Mouse (Mus musculus) CH12.LX (cell line): ENCODE measurements around the gene Pde4d. TPM values are rescaled to one million over a fixed set of nuclear protein-coding genes. Genes with fewer than 3 reads are reported as not detected.

Experiments used
- DNase-seq: peaks from one replicate; pipeline ENCODE4 v3.0.0-alpha.2; 2013; ENCODE audit errors: extremely low read depth
- H3K27ac ChIP-seq: 2 replicates; pipeline ENCODE4 v1.5.1; 2012; ENCODE audit warnings: low read depth, mild to moderate bottlenecking, control low read depth, moderate library complexity; ENCODE audit not compliant: insufficient read depth
- H3K27me3 ChIP-seq: replicated peaks from 2 replicates; pipeline ENCODE3; 2012; ENCODE audit warnings: inconsistent platforms
- H3K36me3 ChIP-seq, 2 experiments: replicated peaks in 1 of 2; 2 replicates each; pipeline versions ENCODE3 to v1.6.1; 2012; ENCODE audit warnings: inconsistent platforms in 1 of 2, low read length in 1 of 2, mild to moderate bottlenecking in 1 of 2, mixed read lengths in 1 of 2, moderate library complexity in 1 of 2; ENCODE audit not compliant: control insufficient read depth in 1 of 2, insufficient read depth in 1 of 2
- H3K4me1 ChIP-seq, 2 experiments: 2 replicates each; pipeline ENCODE4 v1.6.1; 2012; ENCODE audit warnings: inconsistent platforms in 1 of 2, moderate library complexity in 1 of 2; ENCODE audit not compliant: insufficient read depth in 2 of 2, control insufficient read depth in 1 of 2
- H3K4me2 ChIP-seq: 2 replicates; pipeline ENCODE4 v1.6.1; 2012; ENCODE audit warnings: low read depth, mild to moderate bottlenecking, control low read depth; ENCODE audit not compliant: poor library complexity, insufficient read depth, severe bottlenecking
- H3K4me3 ChIP-seq, 3 experiments: fragments of 150-350 bp in 1 of 3; sonication (generic) in 1 of 3; replicated peaks in 1 of 3; 2 replicates each; pipeline versions ENCODE3 to v1.5.1; 2011 to 2012; ENCODE audit warnings: low read depth in 2 of 3, low read length in 2 of 3, mild to moderate bottlenecking in 2 of 3, moderate library complexity in 2 of 3, control low read depth in 1 of 3, improper control_type of control experiment in 1 of 3, inconsistent platforms in 1 of 3, mixed read lengths in 1 of 3; ENCODE audit not compliant: poor library complexity in 1 of 3
- H3K79me2 ChIP-seq: replicated peaks from 2 replicates; pipeline ENCODE4 v1.6.1; 2012; ENCODE audit warnings: mild to moderate bottlenecking, moderate library complexity; ENCODE audit not compliant: control insufficient read depth, poor library complexity, insufficient read depth, severe bottlenecking; ENCODE audit errors: extremely low read depth
- H3K9ac ChIP-seq: 2 replicates; pipeline ENCODE4 v1.6.1; 2012; ENCODE audit warnings: low read depth, mild to moderate bottlenecking, control low read depth, moderate library complexity; ENCODE audit not compliant: insufficient read depth
- H3K9me3 ChIP-seq: replicated peaks from 2 replicates; pipeline ENCODE3; 2012; ENCODE audit warnings: low read length, inconsistent platforms, mixed read lengths
- CHD1 ChIP-seq: IDR thresholded peaks from 2 replicates; pipeline ENCODE4 v1.6.1; 2012; ENCODE audit warnings: low read depth, low read length, improper control_type of control experiment, inconsistent platforms
- CHD2 ChIP-seq: IDR thresholded peaks from 2 replicates; pipeline ENCODE4 v1.6.1; 2011; ENCODE audit warnings: low read length, improper control_type of control experiment
- CTCF ChIP-seq, 2 experiments: IDR thresholded peaks in 1 of 2; conservative IDR thresholded peaks in 1 of 2; 2 replicates each; pipeline ENCODE4 v1.5.1; 2011 to 2012; ENCODE audit warnings: low read depth in 2 of 2, low read length in 2 of 2, improper control_type of control experiment in 1 of 2, inconsistent platforms in 1 of 2, mild to moderate bottlenecking in 1 of 2, moderate library complexity in 1 of 2
- E2F4 ChIP-seq: IDR thresholded peaks from 2 replicates; pipeline ENCODE4 v1.6.1; 2011; ENCODE audit warnings: low read depth, low read length, improper control_type of control experiment; ENCODE audit not compliant: insufficient replicate concordance
- HCFC1 ChIP-seq: IDR thresholded peaks from 2 replicates; pipeline ENCODE4 v1.6.1; 2012; ENCODE audit warnings: low read depth, mild to moderate bottlenecking, inconsistent platforms, low read length, improper control_type of control experiment
- MAX ChIP-seq: IDR thresholded peaks from 2 replicates; pipeline ENCODE4 v1.6.1; 2011; ENCODE audit warnings: low read length, improper control_type of control experiment
- MAZ ChIP-seq: IDR thresholded peaks from 2 replicates; pipeline ENCODE4 v1.6.1; 2012; ENCODE audit warnings: low read depth, mild to moderate bottlenecking, inconsistent platforms, low read length, improper control_type of control experiment, moderate library complexity
- MEF2A ChIP-seq: IDR thresholded peaks from 2 replicates; pipeline ENCODE4 v1.6.1; 2014; ENCODE audit warnings: low read depth, mild to moderate bottlenecking, inconsistent platforms, low read length, improper control_type of control experiment, borderline replicate concordance
- NRF1 ChIP-seq: IDR thresholded peaks from 2 replicates; pipeline ENCODE4 v1.6.1; 2014; ENCODE audit warnings: low read depth, mild to moderate bottlenecking, inconsistent platforms, low read length, improper control_type of control experiment, moderate library complexity
- PAX5 ChIP-seq: IDR thresholded peaks from 2 replicates; pipeline ENCODE4 v1.6.1; 2012; ENCODE audit warnings: low read length, inconsistent platforms, mixed read lengths
- RCOR1 ChIP-seq: conservative IDR thresholded peaks from 2 replicates; pipeline ENCODE4 v1.6.1; 2012; ENCODE audit warnings: low read depth, mild to moderate bottlenecking, inconsistent platforms, low read length, improper control_type of control experiment
- SMC3 ChIP-seq: IDR thresholded peaks from 2 replicates; pipeline ENCODE4 v1.6.1; 2011; ENCODE audit warnings: low read depth, low read length, improper control_type of control experiment
- TBP ChIP-seq: conservative IDR thresholded peaks from 2 replicates; pipeline ENCODE4 v1.6.1; 2011; ENCODE audit warnings: low read depth, low read length, improper control_type of control experiment
- TCF12 ChIP-seq: IDR thresholded peaks from 2 replicates; pipeline ENCODE4 v1.6.1; 2014; ENCODE audit warnings: low read depth, mild to moderate bottlenecking, inconsistent platforms, low read length, improper control_type of control experiment
- UBTF ChIP-seq: IDR thresholded peaks from 2 replicates; pipeline ENCODE4 v1.6.1; 2012; ENCODE audit warnings: low read depth, mild to moderate bottlenecking, inconsistent platforms, low read length, improper control_type of control experiment, moderate library complexity
- USF2 ChIP-seq: conservative IDR thresholded peaks from 2 replicates; pipeline ENCODE4 v1.6.1; 2011; ENCODE audit warnings: low read depth, low read length, improper control_type of control experiment
- ZC3H11A ChIP-seq: IDR thresholded peaks from 2 replicates; pipeline ENCODE4 v1.6.1; 2012; ENCODE audit warnings: low read depth, mild to moderate bottlenecking, inconsistent platforms, low read length, improper control_type of control experiment
- ZMIZ1 ChIP-seq: IDR thresholded peaks from 2 replicates; pipeline ENCODE4 v1.6.1; 2012; ENCODE audit warnings: low read depth, mild to moderate bottlenecking, inconsistent platforms, low read length, improper control_type of control experiment
- ZNF384 ChIP-seq: IDR thresholded peaks from 2 replicates; pipeline ENCODE4 v1.6.1; 2012; ENCODE audit warnings: low read depth, low read length, improper control_type of control experiment, inconsistent platforms
- dilution Hi-C: fragments of 300-500 bp; cut with MboI; formaldehyde crosslinking; loops from 2 replicates; pipeline ENCODE4 v1.14.3; 2020; ENCODE audit warnings: low sequenced_read_pairs; ENCODE audit not compliant: extremely low pct_unique_long_range_greater_than_20kb, extremely low pct_ligation_motif_present
- in situ Hi-C: fragments of 300-500 bp; cut with MboI; formaldehyde crosslinking; loops from 3 replicates; pipeline ENCODE4 v1.14.3; 2019; ENCODE audit warnings: low sequenced_read_pairs, low pct_ligation_motif_present, low pct_unique_long_range_greater_than_20kb, mixed read lengths
- polyA plus RNA-seq: library from polyadenylated mRNA; unstranded; fragments of >175 nt; gene quantifications from 2 replicates; pipeline ENCODE4 v1.2.1, GENCODE M21; 2012; ENCODE audit warnings: low read depth; ENCODE audit not compliant: insufficient read length
- total RNA-seq, 2 experiments: library from RNA; depleted of rRNA; stranded (reverse); fragments of 300-350 nt in 1 of 2; fragments of >200 nt in 1 of 2; gene quantifications; 2 replicates each; pipeline ENCODE4 v1.2.3; 2012 to 2014

The Pde4d gene
- total and polyA plus RNA-seq, 3 experiments, result not detected

DNA sequence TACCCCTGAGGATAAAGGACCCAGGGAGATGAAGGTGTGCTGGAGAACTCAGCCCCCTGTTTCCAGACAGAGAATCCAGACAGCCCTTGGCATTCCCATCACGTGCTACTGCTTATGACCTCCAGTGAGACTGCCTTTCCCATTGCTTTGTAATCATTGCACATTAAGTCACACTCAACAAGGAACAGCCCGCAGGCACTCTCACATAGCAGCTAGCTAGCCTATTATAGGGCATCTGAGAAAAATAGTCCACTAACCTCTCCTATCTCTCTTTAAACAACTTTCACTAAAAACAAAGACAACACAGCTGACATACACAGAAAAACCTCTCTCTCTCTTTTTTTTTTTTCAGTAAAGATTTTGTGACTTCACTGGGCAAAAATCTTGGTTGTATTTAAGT is 20.1 kb upstream of the Pde4d start:
- dilution Hi-C loops, result no loop called here

GRCm38 (mm10) chr13:108431776-108432175 is 18.0 kb upstream of the Pde4d start:
- in situ Hi-C loops, result no loop called here
- Histone ChIP-seq H3K79me2 (no peaks in the 10 kb centered on the region), H3K9me3 (no peaks in the 10 kb centered on the region), H3K36me3 (no peaks in the 10 kb centered on the region), H3K4me2 (no peak overlapping the region), H3K4me3 (no peak overlapping the region), H3K9ac (no peak overlapping the region), H3K27ac (no peak overlapping the region), H3K4me1 (peaks cover 0 to 3% of the 10 kb centered on the region in 2 experiments; a peak in 1 of 4 replicates), H3K27me3 (no peaks in the 10 kb centered on the region)
- dilution Hi-C loops, result no loop called here
- no peak for DNase-seq
- TF ChIP-seq CHD1 (no peak), E2F4 (no peak), MEF2A (no peak), ZMIZ1 (no peak), CHD2 (no peak), MAX (no peak), MAZ (no peak), SMC3 (no peak), HCFC1 (no peak)

More for the DNA sequence above, 20.1 kb upstream of the Pde4d start:
- no peak overlapping the region for H3K9ac ChIP-seq
- H3K27me3 ChIP-seq, result no peaks in the 10 kb centered on the region
- no peaks in the 10 kb centered on the region for H3K9me3 ChIP-seq
- H3K4me1 ChIP-seq, result peaks cover 0 to 3% of the 10 kb centered on the region in 2 experiments; a peak in 1 of 4 replicates
- no peak for DNase-seq
- no peak overlapping the region for H3K4me3 ChIP-seq
- no peaks in the 10 kb centered on the region for H3K36me3 ChIP-seq
- H3K4me2 ChIP-seq, result no peak overlapping the region
- no peaks in the 10 kb centered on the region for H3K79me2 ChIP-seq
- H3K27ac ChIP-seq, result no peak overlapping the region
- in situ Hi-C loops, result no loop called here
- no peak for TF ChIP-seq ZNF384
- TF ChIP-seq USF2, result no peak
- TF ChIP-seq UBTF, result no peak
- no peak for TF ChIP-seq CHD1
- TF ChIP-seq TBP, result no peak
- no peak for TF ChIP-seq CTCF (conservative IDR thresholded peaks at IDR 0.05 in 1 of 2, IDR thresholded peaks at IDR 0.05 in 1 of 2; ENCODE audit: low read depth in 2 of 2, low read length in 2 of 2)
- no peak for TF ChIP-seq MAX
- no peak for TF ChIP-seq ZMIZ1
- TF ChIP-seq TCF12, result no peak
- TF ChIP-seq RCOR1, result no peak
- no peak for TF ChIP-seq PAX5
- TF ChIP-seq NRF1, result no peak
- TF ChIP-seq ZC3H11A, result no peak
- TF ChIP-seq, all 38 proteins: peak for 0
